8 mouse cellular contexts compared by ENCODE assay signal in the genomic region with DNA sequence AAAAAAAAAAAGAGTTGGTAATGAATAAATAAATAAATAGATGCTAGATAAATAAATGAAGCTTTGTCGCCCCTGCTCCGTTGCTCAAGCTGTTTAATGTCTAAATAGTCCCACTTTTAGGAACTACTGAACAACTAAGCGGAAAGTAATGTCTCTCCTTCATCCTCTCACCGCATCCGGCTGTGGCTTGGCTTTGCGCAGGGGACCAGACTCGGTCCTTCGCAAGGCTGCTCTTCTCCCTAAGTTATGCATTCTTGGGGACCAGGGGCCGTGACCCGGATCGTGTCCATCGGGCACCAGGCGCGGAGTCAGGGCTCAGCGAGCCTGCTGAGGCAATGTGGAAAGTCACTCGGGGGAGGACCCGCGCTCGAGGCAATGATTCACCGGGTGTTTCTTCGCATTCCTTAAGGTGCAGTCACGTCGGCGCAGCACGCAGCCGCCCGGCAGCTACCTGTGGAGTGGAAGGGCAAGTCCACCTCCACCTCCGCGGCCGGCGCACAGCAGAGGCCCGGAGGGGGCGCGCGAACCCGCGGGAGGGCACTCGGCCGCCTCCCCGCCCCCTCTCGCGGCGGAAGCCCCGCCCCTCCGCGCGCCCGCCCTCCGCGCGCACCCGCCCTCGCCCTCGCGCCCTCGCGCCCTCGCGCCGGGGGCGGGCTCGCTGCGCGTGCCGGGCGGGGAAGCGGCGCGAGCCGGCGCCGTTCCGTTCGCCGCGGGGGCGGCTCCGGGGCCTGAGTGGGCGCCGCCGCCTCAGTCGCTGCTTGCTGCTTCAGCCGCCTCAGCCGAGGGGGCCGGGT. TPM values are rescaled to one million over a fixed set of nuclear protein-coding genes. Genes with fewer than 3 reads are reported as not detected.
DNase-seq lines count a peak whose midpoint lies in the region; ATAC-seq and TF ChIP-seq lines count a peak whose summit lies in the region.

Gene Dtnb (plus strand): TSS at position 595 of the 794 bp plus-strand sequence.

- no peaks in the 10 kb centered on the region for H3K27me3 ChIP-seq in hindbrain, embryonic 15.5 days

- peak within 1 kb of the TSS; percentile 73 for H3K4me2 ChIP-seq in hindbrain, embryonic 15.5 days

- no peaks in the 10 kb centered on the region for H3K36me3 ChIP-seq in hindbrain, embryonic 15.5 days

- H3K4me1 ChIP-seq in hindbrain, embryonic 15.5 days (replicated peaks) = peaks cover 20% of the 10 kb centered on the region

- TF ChIP-seq CTCF in left cerebral cortex, adult 2 months (IDR thresholded peaks at IDR 0.05) = peak; percentile 6

- H3K4me3 ChIP-seq in hindbrain, embryonic 15.5 days = peak within 1 kb of the TSS; percentile 98
- H3K4me3 ChIP-seq in left cerebral cortex, adult 2 months = peak within 1 kb of the TSS; percentile 97

- peak within 1 kb of the TSS; percentile 95 for H3K27ac ChIP-seq in hindbrain, embryonic 15.5 days (replicated peaks)
- H3K27ac ChIP-seq in left cerebral cortex, adult 2 months = peak within 1 kb of the TSS; percentile 97

- peak; percentile 68 for DNase-seq in T-cell, adult 2 months (ENCODE audit: low spot score)
- DNase-seq in cerebellum, postnatal 36 days = peak; percentile 69 to 76
- peak; percentile 41 for DNase-seq in gastrocnemius, adult 18-20 months (ENCODE audit: low spot score)
- DNase-seq in left cerebral cortex, adult 2 months (ENCODE audit: extremely low spot score in 1 of 2, low spot score in 2 of 2) = peak; percentile 73 to 74
- DNase-seq in right cerebral cortex, adult 2 months (ENCODE audit: low spot score in 2 of 2) = peak; percentile 76 to 78
- peak; percentile 87 for DNase-seq in urinary bladder, postnatal 14 days (ENCODE audit: low spot score)

- peak within 1 kb of the TSS; percentile 97 for H3K9ac ChIP-seq in hindbrain, embryonic 15.5 days

- 1% methylated on average over 65 of the region's 85 CpGs for WGBS in hindbrain, embryonic 15.5 days

- no peaks in the 10 kb centered on the region for H3K9me3 ChIP-seq in hindbrain, embryonic 15.5 days

- peak; percentile 85 for ATAC-seq in hindbrain, embryonic 15.5 days (ENCODE audit: low FRiP score, low read depth)
- ATAC-seq in megakaryocyte, adult 5-6 weeks (ENCODE audit: poor library complexity, severe bottlenecking) = peak; percentile 75

- intact Hi-C loops in left cerebral cortex, adult 2 months (cut with DNase I) = loop anchor here (2.0 to 5.0 kb wide), 3 partner anchors 53 to 145 kb away; partner anchors contain the start of gene Asxl2

RNA-seq across cellular contexts. Expression of gene Dtnb, which starts in this region (rescaled TPM):
- 1 to 10 TPM; 1.4 to 5.6 TPM for total RNA-seq in gastrocnemius, adult 18-20 months (2021)
- polyA plus RNA-seq in hindbrain, embryonic 15.5 days (2015; fragmentation: Nextera tagmentation; extraction: Ambion mirVana) = 48.7 and 58.5 TPM in 2 replicates
- 100 to 1,000 TPM; 106 to 115 TPM for total RNA-seq in left cerebral cortex, adult 2 months (2021)
- 9.1 and 14.8 TPM in 2 replicates for total RNA-seq in megakaryocyte, adult 5-6 weeks (2015)
- 8.1 and 28.5 TPM in 2 replicates for total RNA-seq in megakaryocyte, adult 5-6 weeks (2017)

Comparison
In these comparisons a context has a peak if more than half of its experiments do, and no peak if none do; other contexts are left out.
1. Peak in every context shown above with its lines: DNase-seq, ATAC-seq, H3K4me3 ChIP-seq and H3K27ac ChIP-seq.